Mouse (Mus musculus) heart, postnatal 14 days (tissue): ENCODE measurements around the gene Slc2a5. TPM values are rescaled to one million over a fixed set of nuclear protein-coding genes. Genes with fewer than 3 reads are reported as not detected.
A peak's percentile ranks its signal among the peaks of the same experiment; 100 is the strongest.

Experiments
- DNase-seq, 2 experiments: peaks; one replicate each; pipeline ENCODE4 v3.0.0; 2021 to 2022
- intact Hi-C: fragments of 180-260 bp; cut with DNase I; formaldehyde crosslinking; loops from one replicate; pipeline ENCODE4 v1.15.1; 2025
- total RNA-seq, 2 experiments: library from RNA; stranded (reverse); gene quantifications; 2 replicates each; pipeline ENCODE4 v1.2.3; 2021

The Slc2a5 gene
- total RNA-seq, 2 experiments from 2014 or later: 0.17 TPM; not detected in 1

DNA sequence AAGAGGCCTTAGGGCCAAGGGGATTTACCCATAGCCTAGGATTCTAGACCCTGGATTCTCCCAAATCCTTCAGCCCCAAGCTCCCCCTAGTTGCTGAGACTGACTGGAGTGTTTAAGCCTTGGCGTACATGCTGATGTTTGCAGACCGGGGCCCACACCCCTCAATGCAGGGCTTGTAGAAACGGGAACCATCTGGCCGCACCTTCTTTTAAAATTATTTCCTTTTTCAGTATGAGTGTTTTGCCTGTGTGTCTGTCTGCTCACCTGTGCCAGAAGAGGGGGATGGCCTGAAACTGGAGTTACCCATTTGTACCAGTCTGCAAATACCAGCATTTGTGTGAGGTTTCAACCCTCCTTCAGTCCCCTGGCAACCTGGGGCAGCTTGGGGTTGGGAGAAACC, 21.2 kb upstream of the Slc2a5 start:
- intact Hi-C loops: loop anchor here (2.0 kb wide), 1 partner anchor 291 kb away; no protein-coding TSS in a partner anchor
- no peak for DNase-seq

DNA sequence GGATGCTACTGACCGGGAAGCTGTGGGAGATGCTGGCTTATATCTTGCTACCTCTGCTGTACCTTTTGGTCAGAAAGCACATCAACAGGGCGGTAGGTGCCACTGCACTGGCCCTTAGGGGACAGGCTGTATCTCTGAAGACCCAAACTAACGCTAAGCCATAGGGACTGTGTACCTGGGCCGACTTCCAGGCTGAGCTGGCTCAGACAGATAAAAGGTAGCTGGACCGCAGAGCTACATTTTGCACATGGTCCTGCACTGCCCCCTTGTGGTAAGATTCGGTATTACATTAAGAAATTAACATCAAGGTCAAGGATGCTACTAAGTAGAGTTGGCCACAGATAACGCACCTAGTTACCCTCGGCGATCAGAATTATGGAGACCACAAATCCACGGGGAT, 20.2 kb upstream of the Slc2a5 start:
- peak; percentile 68 to 84 for DNase-seq
- intact Hi-C loops: loop anchor here (1.0 to 2.0 kb wide), 2 partner anchors 64 to 292 kb away; no protein-coding TSS in a partner anchor

DNA sequence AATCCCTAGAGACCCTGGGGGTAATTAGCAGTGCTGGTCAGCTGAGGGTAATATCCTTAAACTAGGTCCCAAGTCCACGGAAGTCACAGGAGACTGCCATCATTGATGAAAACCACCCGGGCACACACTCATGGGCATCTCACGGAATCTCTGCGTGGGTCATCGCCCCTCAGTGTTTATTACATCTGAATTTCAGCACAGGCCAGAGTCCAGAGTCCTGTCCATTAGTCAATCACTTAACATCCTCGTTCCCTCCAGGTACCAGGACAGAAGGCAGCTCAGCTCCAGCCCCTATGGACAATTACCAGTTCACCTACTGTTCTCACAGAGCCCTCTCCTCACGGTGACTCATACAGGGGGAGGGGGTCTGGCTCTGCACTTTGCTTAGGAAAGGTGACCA, 16.3 kb upstream of the Slc2a5 start:
- no peak for DNase-seq
- intact Hi-C loops: no loop called here

DNA sequence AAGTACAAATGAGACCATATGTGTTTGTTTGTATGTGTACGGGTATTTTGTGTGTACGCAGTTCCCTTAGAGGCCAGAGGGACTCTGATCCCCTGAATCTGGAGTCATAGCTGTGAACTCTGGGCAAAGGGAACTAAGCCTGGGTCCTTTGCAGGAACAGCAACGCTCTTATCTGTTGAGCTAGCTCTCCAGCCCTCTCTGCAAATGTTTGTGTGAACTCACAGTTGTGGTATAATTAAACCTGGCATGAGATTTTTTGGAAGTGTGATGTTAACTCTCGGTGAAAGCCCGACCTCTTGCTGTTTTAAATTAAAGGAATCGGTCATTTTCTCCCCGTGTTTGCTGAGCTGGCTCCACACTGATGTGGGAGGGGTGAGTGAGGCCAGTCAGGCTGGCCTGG, 13.4 kb upstream of the Slc2a5 start:
- no peak for DNase-seq
- intact Hi-C loops: no loop called here

DNA sequence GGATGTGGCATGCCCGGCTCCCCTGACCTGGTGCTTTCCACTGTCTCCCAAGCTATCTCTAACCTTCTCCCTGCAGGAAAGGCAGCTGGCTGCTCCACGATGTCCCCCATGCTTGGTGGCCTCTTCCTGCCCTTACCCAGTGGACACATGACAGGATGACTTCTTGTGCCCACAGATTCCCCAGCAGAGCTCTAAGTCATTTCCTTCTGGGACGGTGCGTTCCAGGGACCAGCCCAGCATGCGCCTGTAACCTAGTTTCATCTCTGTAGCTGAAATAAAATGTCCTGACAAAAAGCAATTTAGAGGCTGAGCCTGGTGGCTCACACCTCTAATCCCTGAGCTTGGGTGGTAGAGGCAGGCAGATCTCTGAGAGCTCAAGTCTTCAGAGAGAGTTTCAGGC, 12.4 kb upstream of the Slc2a5 start:
- DNase-seq: no peak
- intact Hi-C loops: no loop called here

DNA sequence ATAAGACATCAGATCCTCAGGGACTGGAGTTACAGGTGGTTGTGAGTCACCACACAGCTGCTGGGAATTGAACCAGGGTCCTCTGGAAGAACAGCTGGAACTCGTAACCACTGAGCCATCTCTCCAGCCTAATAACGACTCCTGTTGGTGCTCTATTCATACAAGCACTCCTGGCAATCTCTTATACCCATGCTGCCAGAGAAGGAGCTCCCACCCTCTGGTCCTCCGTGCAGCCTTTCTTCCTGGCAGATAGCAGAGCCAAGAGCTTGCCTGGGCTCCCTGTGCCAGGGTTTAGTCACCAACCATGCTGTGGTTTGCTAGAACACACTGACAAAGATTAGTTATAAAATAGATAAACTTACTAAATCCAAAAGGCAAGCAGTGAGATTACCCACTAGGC, 9.4 kb upstream of the Slc2a5 start:
- intact Hi-C loops: no loop called here
- DNase-seq: no peak

DNA sequence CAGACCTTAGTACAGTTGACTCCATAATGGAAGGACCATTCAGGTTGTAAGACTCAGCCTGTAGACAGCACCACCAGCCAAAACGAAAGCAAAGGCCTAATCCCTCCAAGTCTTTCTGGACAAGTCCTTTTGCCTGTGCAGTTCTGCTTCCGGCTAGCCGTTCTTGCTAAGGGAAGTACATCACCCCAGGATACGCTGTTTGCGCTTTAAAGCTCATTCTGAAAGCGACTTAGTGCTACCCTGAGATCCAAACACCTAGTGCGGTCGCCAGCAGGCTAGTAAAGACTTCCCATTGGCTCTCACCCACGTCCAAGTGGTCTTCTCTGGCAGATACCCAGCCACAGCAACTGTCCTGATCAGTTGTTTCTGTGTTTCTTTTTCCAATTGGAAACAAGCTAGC, 8.7 kb upstream of the Slc2a5 start:
- DNase-seq: peak in 1 of 2 experiments; percentile 20
- intact Hi-C loops: no loop called here

DNA sequence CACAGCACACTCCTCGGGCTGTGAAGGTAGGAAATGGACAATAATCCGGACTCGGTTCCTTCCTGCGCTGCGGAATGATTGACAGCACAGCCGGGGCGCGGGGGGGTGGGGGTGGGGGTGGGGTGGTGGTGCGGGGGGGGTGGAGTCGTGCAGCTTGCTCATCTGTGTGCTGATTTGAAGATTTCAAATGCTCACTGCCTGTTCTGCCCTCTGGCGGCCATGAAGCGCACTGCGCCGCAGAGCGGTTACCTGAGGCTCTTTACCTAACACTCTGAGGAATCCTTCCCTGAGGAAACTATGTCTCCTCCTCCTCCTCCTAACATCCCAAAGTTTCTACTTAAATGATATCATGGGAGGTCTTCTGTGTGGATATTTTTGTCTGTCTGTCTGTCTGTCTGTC, 6.2 kb upstream of the Slc2a5 start:
- peak; percentile 59 to 72 for DNase-seq

DNA sequence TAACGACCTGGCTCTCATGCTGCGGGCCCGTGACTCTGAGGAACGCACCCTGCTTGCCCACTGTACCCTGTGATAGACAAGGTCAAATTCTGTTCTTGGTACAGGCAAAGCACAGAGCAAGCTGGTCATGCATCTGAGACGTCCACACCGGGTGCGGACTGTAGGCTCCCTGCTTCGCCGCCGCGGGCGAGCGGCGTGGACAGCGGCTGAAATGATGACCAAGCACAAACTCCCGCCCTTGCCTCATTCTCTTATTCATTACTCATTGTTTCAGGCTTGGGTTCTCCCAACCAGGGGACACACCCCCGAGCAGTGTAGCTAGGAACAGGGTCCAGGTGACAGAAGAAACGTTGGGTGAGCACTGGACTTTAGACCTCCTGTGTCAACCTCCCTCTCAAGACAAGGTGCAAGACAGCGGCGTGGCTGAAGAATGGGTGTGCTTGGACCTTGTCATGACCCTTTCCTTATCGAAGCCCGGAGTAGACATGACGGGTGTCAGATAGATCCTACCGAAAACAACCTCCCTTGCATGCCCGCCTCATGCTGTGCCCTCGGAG, 4.5 kb upstream of the Slc2a5 start:
- intact Hi-C loops: no loop called here
- DNase-seq: no peak

More for the DNA sequence above, 6.2 kb upstream of the Slc2a5 start:
- intact Hi-C loops: no loop called here

DNA sequence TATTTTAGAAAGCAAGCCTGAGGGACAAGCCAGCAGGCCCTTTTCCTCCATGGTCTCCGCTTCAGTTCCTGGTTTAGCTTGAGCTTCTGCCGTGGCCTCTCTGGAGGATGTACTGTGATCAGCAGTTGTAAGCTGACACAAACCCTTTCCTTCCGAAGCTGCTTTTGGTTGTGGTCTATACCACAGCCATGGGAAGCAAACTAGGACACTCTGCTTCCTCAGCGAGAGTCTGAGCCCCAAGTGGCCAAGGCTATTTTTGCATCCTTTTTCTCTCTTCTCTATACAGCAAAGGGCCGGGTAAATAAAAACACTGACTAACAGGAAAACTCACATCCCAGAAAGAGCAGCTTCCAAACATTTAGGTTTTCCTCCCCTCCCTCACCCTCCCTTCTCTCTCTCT, 1.8 kb upstream of the Slc2a5 start:
- DNase-seq: peak in 1 of 2 experiments; percentile 16
- intact Hi-C loops: no loop called here

DNA sequence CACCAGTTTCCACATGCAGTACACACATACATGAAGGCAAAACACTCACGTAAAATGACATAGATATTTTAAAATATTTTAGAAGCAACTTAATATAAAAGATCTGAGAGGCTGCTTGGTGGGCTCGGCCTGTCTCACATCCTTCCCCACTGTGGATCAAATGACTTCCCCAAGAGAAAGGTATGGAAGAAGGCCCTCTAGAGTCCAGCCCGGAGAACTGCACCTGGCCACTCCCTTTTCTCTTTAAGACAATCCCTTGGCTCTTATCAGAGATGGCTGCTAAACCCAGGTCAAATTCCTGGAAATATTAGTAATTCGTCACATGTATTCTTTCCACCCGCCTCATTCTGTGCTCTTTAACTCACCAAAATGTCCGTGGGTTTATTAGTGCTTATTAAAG, 920 bp upstream of the Slc2a5 start:
- DNase-seq: no peak
- intact Hi-C loops: no loop called here

DNA sequence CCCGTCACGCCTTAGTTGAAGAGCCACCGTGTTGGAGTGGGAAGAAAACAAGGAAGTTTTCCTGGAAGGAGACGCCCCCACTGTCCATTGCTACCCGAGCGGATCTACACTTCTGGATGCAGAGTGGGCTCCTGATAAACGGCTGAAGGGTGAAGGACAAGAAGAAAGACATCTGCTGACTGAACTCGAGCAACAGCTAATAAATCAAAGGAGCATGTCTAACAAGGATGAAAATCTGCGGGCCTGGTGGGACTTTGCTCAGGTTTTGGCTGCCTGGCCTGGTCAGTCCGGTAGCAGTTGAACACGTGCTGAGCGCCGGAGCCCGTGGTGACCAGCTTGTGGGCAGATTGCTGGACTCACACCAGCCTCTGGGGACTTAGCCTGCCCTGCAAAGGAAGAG, 557 bp downstream of the Slc2a5 start:
- intact Hi-C loops: no loop called here
- DNase-seq: no peak

DNA sequence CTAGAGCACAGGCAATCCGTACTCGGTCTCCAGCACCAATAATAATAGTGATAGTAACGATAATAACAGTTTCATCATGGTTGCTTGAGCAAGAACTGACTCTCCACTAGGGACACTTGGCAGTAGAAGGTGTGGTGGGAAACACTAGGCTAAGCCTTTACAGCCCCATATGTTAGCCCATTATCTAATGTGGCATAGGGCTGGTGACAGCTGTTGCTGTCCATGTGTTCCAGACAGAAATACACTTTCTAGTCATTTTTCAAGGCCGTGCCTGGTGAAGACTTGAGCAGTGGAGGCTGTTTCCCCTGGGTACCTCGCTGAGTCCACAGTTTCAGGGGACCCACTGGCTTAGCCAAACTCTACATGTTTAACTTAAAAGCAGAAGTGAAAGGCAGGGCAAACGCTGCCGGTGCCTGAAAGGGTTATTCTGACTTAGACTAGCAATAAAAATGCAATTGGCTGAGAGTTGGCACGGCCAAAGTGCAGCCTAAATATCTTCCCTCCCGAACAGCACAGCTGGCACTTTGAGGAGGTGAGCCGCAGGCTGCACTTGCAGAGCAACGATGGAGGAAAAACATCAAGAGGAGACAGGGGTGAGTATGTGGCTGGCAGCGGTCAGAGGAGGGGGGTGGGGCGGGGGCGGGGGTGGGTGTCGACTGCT, 1.2 kb downstream of the Slc2a5 start:
- no peak for DNase-seq
- intact Hi-C loops: no loop called here

DNA sequence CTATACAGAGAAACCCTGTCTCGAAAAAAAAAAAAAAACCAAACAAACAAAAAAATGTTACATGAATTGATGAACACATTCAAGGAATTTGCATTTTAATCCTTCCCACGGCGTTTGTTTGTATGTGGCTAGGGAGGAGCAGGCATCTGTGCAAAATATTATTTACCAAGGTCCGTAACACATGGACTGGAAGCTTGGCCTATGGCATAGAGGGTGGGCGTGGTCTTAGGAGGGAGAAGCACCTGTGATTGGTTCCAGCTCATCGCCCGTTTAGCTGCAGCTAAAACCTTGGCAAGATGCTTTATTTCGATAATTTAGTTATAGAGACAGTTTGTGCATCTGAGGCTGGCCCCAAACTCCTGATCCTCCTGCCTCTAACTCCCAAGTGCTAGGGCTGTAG, 2.3 kb downstream of the Slc2a5 start:
- no peak for DNase-seq
- intact Hi-C loops: no loop called here

DNA sequence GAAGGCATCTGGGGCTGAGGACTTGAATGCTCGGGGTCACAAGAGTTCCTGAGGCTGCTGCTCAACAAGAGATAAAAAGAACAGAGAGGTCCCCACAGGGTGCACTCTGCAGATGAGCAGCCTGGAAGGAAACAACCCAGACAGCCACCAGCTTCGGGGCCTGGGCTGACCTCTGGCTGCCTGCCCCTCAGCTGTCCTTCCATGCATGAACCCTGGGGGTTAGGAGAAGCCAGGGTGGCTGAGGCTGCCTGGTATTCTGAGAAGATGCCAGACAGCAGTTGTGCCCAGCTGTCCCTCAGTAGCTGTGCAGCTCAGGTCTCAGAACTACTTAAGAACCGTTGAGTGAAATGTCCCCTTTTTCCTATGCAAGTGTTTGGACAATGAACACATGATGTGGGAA, 3.4 kb downstream of the Slc2a5 start:
- intact Hi-C loops: no loop called here
- no peak for DNase-seq

DNA sequence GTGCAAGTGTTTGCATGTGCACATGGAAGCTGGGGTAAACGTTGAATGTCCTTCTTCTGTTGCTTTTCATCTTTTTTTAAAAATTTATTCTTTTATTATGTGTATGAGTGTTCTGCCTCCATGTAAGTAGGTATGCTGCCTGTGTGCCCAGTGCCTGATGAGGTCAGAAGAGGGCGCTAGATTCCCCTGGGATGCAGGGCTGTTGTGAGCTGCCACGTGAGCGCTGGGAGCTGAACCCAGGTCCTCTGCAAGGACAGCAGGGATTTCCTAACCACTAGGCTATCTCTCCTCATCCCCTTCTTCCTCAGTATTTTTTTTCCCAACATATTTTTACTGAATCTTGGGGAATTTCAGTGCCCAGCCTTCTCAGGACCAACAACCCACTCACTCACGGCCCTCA, 7.3 kb downstream of the Slc2a5 start:
- no peak for DNase-seq
- intact Hi-C loops: no loop called here

DNA sequence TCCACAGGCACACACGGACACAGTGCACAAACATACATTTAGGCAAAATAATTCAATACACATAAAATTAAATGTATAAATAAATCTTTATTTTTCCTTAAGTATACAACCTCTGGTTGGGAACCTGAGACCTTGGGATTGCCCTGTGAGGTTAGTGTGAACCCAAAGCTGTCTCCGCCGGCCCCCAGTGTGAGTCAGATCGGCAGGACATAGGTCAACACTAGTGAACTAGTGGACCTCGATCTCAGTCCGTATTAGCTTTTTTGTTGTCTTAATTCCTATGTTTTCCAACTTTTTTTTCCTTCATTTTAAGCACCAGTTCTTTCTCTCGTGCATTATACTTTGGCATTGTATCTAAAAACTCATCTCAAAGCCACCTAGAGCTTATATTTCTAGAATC, 8.8 kb downstream of the Slc2a5 start:
- no peak for DNase-seq
- intact Hi-C loops: no loop called here

DNA sequence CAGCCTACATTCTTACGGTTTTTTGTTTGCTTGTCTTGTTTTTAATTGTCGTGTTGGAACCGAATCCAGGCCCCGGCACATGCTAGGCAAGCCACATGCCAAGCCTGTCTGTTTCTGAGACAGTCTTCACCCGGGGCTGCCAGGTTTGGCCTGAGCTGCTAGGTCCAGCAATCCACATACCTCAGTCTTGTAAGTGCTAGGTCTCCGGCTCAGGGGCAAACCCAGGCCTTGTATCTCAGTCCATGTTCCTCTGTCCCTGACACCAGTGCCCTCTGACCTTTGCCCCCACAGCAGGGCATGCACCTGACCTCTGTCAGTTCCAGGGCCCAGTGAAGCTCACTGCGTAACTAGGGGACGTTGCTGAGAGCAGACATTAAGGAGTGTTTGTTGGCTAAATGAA, 9.5 kb downstream of the Slc2a5 start:
- intact Hi-C loops: no loop called here

DNA sequence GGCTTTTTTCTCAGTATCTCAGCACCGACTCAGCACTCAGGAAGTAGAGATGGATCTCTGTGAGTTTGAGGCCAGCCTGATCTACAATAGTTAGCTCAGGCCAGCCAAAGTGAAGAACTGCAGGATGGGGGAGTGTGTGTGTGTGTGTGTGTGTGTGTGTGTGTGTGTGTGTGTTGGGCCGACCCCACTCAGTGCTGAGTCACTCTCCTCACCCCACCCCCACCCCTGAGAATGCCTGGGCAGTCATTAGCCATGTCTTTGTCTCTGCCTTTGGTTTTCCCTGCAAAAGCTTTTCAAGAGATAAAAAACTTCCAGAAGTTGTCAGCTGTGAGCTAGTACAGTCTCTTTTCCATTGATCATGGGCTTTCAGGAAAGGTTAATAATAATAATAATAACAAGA, 11.6 kb downstream of the Slc2a5 start:
- DNase-seq: no peak
- intact Hi-C loops: no loop called here

More for the DNA sequence above, 9.5 kb downstream of the Slc2a5 start:
- no peak for DNase-seq

DNA sequence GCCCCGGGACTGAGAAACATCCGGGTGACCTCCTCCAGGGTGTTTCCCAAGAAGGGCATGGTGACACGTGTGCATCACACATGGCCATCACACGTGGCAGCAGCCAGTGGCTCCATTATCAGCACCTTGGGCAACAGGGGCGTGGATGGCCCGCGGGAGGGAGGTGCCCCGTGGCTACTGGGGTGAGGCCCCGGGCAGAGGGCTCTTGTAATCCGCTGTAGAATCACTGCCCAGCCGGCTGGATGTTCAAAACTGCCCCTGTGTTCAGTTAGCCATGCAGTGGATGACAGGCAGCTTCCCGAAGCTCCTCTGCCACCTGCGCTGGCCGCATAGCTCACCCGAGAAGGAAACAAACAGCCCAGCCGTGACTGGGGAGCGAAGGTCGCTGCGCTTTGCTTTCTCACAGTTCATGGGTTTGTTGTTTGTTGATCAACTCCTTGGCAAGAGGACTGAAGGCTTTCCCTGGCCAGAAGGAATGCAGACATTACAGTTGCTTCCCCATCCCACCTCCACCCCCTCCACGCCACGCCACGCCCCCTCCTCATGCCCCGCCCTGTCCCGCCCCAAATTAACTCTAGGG, 13.7 kb downstream of the Slc2a5 start:
- intact Hi-C loops: no loop called here
- DNase-seq: no peak

DNA sequence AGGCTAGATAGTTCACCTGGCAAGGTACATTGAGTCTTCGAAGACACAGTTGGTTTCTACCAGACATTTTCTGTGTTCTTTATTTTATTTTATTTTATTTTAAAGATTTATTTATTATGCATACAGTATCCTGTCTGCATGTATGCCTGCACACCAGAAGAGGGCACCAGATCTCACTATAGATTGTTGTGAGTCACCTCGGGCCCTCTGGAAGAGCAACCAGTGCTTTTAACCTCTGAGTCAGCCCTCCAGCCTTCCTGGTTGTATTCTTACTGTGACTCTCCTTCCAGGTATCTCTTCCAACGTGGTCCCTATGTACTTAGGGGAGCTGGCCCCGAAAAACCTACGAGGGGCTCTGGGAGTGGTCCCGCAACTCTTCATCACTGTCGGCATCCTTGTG, 16.2 kb downstream of the Slc2a5 start:
- intact Hi-C loops: no loop called here
- DNase-seq: no peak

DNA sequence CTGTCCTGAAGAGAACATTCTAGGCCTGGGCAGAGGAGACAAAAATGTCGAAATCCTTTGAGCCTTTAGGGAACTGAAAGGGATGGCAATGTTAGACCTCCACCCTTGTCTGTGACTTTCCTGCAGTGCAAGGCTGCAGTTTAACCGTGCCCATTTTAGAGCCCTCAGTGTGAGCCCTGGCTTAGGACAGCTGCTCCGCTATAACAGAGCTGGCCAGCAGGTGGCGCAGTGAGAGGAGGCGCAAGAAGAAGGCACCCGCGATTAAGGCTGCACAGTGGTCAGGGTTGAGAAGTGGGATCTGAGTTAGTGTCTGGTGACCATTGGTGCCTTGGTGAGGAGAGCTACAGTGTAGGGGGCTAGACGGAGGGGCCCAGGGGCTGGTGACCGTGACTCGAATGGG, 17.6 kb downstream of the Slc2a5 start:
- intact Hi-C loops: loop anchor here (2.0 kb wide), 1 partner anchor 82 kb away; no protein-coding TSS in a partner anchor

More for the DNA sequence above, 17.6 kb downstream of the Slc2a5 start:
- peak; percentile 77 to 87 for DNase-seq
